Mouse (Mus musculus) hindbrain, embryonic 13.5 days (tissue): ENCODE data around the gene Sprr2a2. TPM values are rescaled to one million over a fixed set of nuclear protein-coding genes. Genes with fewer than 3 reads are reported as not detected.
"Not testable (repeated sequence)": the region's sequence is repeated elsewhere in the genome, so short reads cannot be mapped to it uniquely, and the experiment has no call there.

Experiments used
- ATAC-seq: fragments of 200-750 bp; cut with Nextera tagmentation; 2 replicates; pipeline ENCODE4 v1.8.0; 2017; ENCODE audit warnings: moderate TSS enrichment; ENCODE audit not compliant: low FRiP score
- H3K27ac ChIP-seq: fragments of 300-500 bp; sonication (generic); 2 replicates; pipeline ENCODE4 v1.5.1; 2015; ENCODE audit warnings: inconsistent platforms, mild to moderate bottlenecking, moderate library complexity
- H3K27me3 ChIP-seq: fragments of 300-500 bp; sonication (generic); 2 replicates; pipeline ENCODE4 v1.6.1; 2015; ENCODE audit warnings: mild to moderate bottlenecking, inconsistent platforms
- H3K36me3 ChIP-seq: fragments of 300-500 bp; sonication (generic); 2 replicates; pipeline ENCODE4 v1.6.1; 2015; ENCODE audit warnings: mild to moderate bottlenecking, inconsistent platforms
- H3K4me1 ChIP-seq: fragments of 300-500 bp; sonication (generic); replicated peaks from 2 replicates; pipeline ENCODE4 v1.6.1; 2015; ENCODE audit warnings: inconsistent platforms
- H3K4me2 ChIP-seq: fragments of 300-500 bp; sonication (generic); 2 replicates; pipeline ENCODE4 v1.6.1; 2015; ENCODE audit warnings: inconsistent platforms, mild to moderate bottlenecking, moderate library complexity
- H3K4me3 ChIP-seq: fragments of 300-500 bp; sonication (generic); 2 replicates; pipeline ENCODE4 v1.5.1; 2015; ENCODE audit warnings: mild to moderate bottlenecking, inconsistent platforms
- H3K9ac ChIP-seq: fragments of 300-500 bp; sonication (generic); 2 replicates; pipeline ENCODE4 v1.6.1; 2015; ENCODE audit warnings: mild to moderate bottlenecking, inconsistent platforms
- H3K9me3 ChIP-seq: fragments of 300-500 bp; sonication (generic); 2 replicates; pipeline ENCODE4 v1.6.1; 2016; ENCODE audit warnings: inconsistent platforms
- WGBS: fragments of 180-500 bp; shearing (Covaris S2); methylation state at CpG from one replicate; pipeline ENCODE4 v1.1.7; 2015; 5-methylcytosine and 5-hydroxymethylcytosine counted together
- polyA plus RNA-seq: library from polyadenylated mRNA; unstranded; fragments of >200 nt; fragmentation: Nextera tagmentation; extraction: Ambion mirVana; gene quantifications from 2 replicates; pipeline ENCODE4 v1.2.1, GENCODE M21; 2015

Gene Sprr2a2
- not detected in 2 replicates for polyA plus RNA-seq

- not testable (repeated sequence) for ATAC-seq, H3K27ac ChIP-seq, H3K4me2 ChIP-seq, H3K36me3 ChIP-seq, H3K27me3 ChIP-seq, H3K4me3 ChIP-seq, H3K9ac ChIP-seq, H3K4me1 ChIP-seq, H3K9me3 ChIP-seq
- WGBS, result no CpG with 5 or more reads among the region's 2 CpGs
Observed at GRCm38 (mm10) chr3:92215569-92215968, at the start of gene Sprr2a2, which contains the start of gene Sprr2a1. TSS of gene Sprr2a2 (plus strand) at chr3:92215920. TSS of gene Sprr2a1 (plus strand) at chr3:92215799.

- Histone ChIP-seq H3K36me3 (no peaks in the 10 kb centered on the region), H3K4me2 (no peak overlapping the region), H3K4me1 (no peaks in the 10 kb centered on the region), H3K9me3 (no peaks in the 10 kb centered on the region), H3K27me3 (no peaks in the 10 kb centered on the region), H3K27ac (no peak overlapping the region), H3K4me3 (no peak overlapping the region), H3K9ac (no peak overlapping the region)
- no peak for ATAC-seq
- 93% methylated on average over 3 of the region's 3 CpGs for WGBS
Observed at GRCm38 (mm10) chr3:92169847-92170246, 45.9 kb upstream of the Sprr2a2 start.

GRCm38 (mm10) chr3:92176880-92177279, 38.8 kb upstream of the Sprr2a2 start:
- H3K9me3 ChIP-seq, result no peaks in the 10 kb centered on the region
- H3K36me3 ChIP-seq, result no peaks in the 10 kb centered on the region
- H3K4me2 ChIP-seq, result no peak overlapping the region
- no peaks in the 10 kb centered on the region for H3K4me1 ChIP-seq
- no peak for ATAC-seq
- WGBS, result 88% methylated on average over 1 of the region's 1 CpGs
- no peak overlapping the region for H3K4me3 ChIP-seq
- no peak overlapping the region for H3K27ac ChIP-seq
- H3K9ac ChIP-seq, result no peak overlapping the region
- no peaks in the 10 kb centered on the region for H3K27me3 ChIP-seq

- Histone ChIP-seq H3K4me3 (no peak overlapping the region), H3K9me3 (no peaks in the 10 kb centered on the region), H3K27me3 (no peaks in the 10 kb centered on the region), H3K36me3 (no peaks in the 10 kb centered on the region), H3K27ac (no peak overlapping the region), H3K4me1 (no peaks in the 10 kb centered on the region), H3K9ac (no peak overlapping the region), H3K4me2 (no peak overlapping the region)
- 87% methylated on average over 6 of the region's 6 CpGs for WGBS
- peak; percentile 24; the same call in 1 of the 2 replicates for ATAC-seq
Observed at GRCm38 (mm10) chr3:92195512-92196200, 20.1 kb upstream of the Sprr2a2 start.

GRCm38 (mm10) chr3:92211133-92211925, 4.4 kb upstream of the Sprr2a2 start:
- H3K27ac ChIP-seq, H3K4me2 ChIP-seq, ATAC-seq, H3K36me3 ChIP-seq, H3K27me3 ChIP-seq, H3K4me3 ChIP-seq, H3K9ac ChIP-seq, H3K9me3 ChIP-seq, H3K4me1 ChIP-seq: not testable (repeated sequence)
- no CpG with 5 or more reads among the region's 16 CpGs for WGBS

GRCm38 (mm10) chr3:92212059-92212458, 3.7 kb upstream of the Sprr2a2 start:
- not testable (repeated sequence) for H3K4me1 ChIP-seq, H3K27me3 ChIP-seq, H3K4me2 ChIP-seq, H3K27ac ChIP-seq, H3K4me3 ChIP-seq, H3K9me3 ChIP-seq, ATAC-seq, H3K36me3 ChIP-seq, H3K9ac ChIP-seq
- WGBS, result no CpG with 5 or more reads among the region's 1 CpGs

GRCm38 (mm10) chr3:92213651-92214050, 2.1 kb upstream of the Sprr2a2 start:
- H3K27me3 ChIP-seq, H3K36me3 ChIP-seq, H3K27ac ChIP-seq, H3K4me1 ChIP-seq, H3K9me3 ChIP-seq, H3K4me2 ChIP-seq, H3K9ac ChIP-seq, H3K4me3 ChIP-seq: not testable (repeated sequence)
- 0 out of 2 replicates have a peak, but pooled peaks have one; percentile 9 for ATAC-seq

GRCm38 (mm10) chr3:92219031-92219430, 3.3 kb downstream of the Sprr2a2 start:
- H3K4me3 ChIP-seq, H3K36me3 ChIP-seq, H3K4me1 ChIP-seq, H3K27ac ChIP-seq, H3K9ac ChIP-seq, H3K9me3 ChIP-seq, H3K4me2 ChIP-seq, H3K27me3 ChIP-seq: not testable (repeated sequence)
- WGBS, result no CpG with 5 or more reads among the region's 8 CpGs
- peak; percentile 50; the same call in 1 of the 2 replicates for ATAC-seq

GRCm38 (mm10) chr3:92223708-92224107, 8.0 kb downstream of the Sprr2a2 start:
- peak; percentile 61 for ATAC-seq
- H3K36me3 ChIP-seq, H3K9me3 ChIP-seq: not testable (repeated sequence)

GRCm38 (mm10) chr3:92227410-92227809, 11.7 kb downstream of the Sprr2a2 start:
- not testable (repeated sequence) for H3K4me1 ChIP-seq, H3K9ac ChIP-seq, ATAC-seq, H3K36me3 ChIP-seq, H3K27ac ChIP-seq, H3K4me3 ChIP-seq, H3K27me3 ChIP-seq, H3K9me3 ChIP-seq, H3K4me2 ChIP-seq
- WGBS, result 81% methylated on average over 3 of the region's 3 CpGs

More at GRCm38 (mm10) chr3:92223708-92224107, 8.0 kb downstream of the Sprr2a2 start:
- not testable (repeated sequence) for H3K4me1 ChIP-seq, H3K9ac ChIP-seq, H3K27me3 ChIP-seq, H3K4me3 ChIP-seq, H3K4me2 ChIP-seq, H3K27ac ChIP-seq

- H3K9ac ChIP-seq, H3K27me3 ChIP-seq, H3K4me1 ChIP-seq, H3K9me3 ChIP-seq, H3K4me2 ChIP-seq, H3K4me3 ChIP-seq, H3K36me3 ChIP-seq, H3K27ac ChIP-seq: not testable (repeated sequence)
- WGBS, result no CpG with 5 or more reads among the region's 5 CpGs
- ATAC-seq, result 0 out of 2 replicates have a peak, but pooled peaks have one; percentile 4
Observed at GRCm38 (mm10) chr3:92236463-92237189, 20.9 kb downstream of the Sprr2a2 start.

- not testable (repeated sequence) for H3K9ac ChIP-seq, H3K9me3 ChIP-seq, H3K4me1 ChIP-seq, H3K4me3 ChIP-seq, H3K27me3 ChIP-seq, H3K4me2 ChIP-seq, ATAC-seq, H3K36me3 ChIP-seq, H3K27ac ChIP-seq
Observed at GRCm38 (mm10) chr3:92238736-92239135, 23.0 kb downstream of the Sprr2a2 start.
